Mouse (Mus musculus) adrenal gland (tissue): Measurements from ENCODE around the gene Cux2.

ENCODE experiments used
- intact Hi-C: fragments of 180-260 bp; cut with DNase I; formaldehyde crosslinking; loops from one replicate; pipeline ENCODE4 v1.15.1; 2025

Gene Cux2

GRCm38 (mm10) chr5:121967520-121967919, 82.4 kb downstream of the Cux2 start:
- intact Hi-C loops = no loop called here

- intact Hi-C loops = no loop called here
Observed at GRCm38 (mm10) chr5:121966940-121967339, 83.0 kb downstream of the Cux2 start.

- intact Hi-C loops = no loop called here
Observed at GRCm38 (mm10) chr5:121962974-121963373, 86.9 kb downstream of the Cux2 start.

- intact Hi-C loops = no loop called here
Observed at GRCm38 (mm10) chr5:121962359-121962758, 87.5 kb downstream of the Cux2 start.

GRCm38 (mm10) chr5:121961256-121961655, 88.6 kb downstream of the Cux2 start:
- intact Hi-C loops = no loop called here

- intact Hi-C loops = no loop called here
Observed at GRCm38 (mm10) chr5:121959688-121960087, 90.2 kb downstream of the Cux2 start.

GRCm38 (mm10) chr5:121958551-121958950, 91.4 kb downstream of the Cux2 start:
- intact Hi-C loops = no loop called here

GRCm38 (mm10) chr5:121955806-121956205, 94.1 kb downstream of the Cux2 start:
- intact Hi-C loops = no loop called here

- intact Hi-C loops = no loop called here
Observed at GRCm38 (mm10) chr5:121950175-121950574, 99.7 kb downstream of the Cux2 start.

- intact Hi-C loops = loop anchor here (5.0 to 10.0 kb wide), 2 partner anchors 48 to 106 kb away; partner anchors contain the start of gene Cux2
Observed at GRCm38 (mm10) chr5:121949050-121949443, 100.9 kb downstream of the Cux2 start.

- intact Hi-C loops = loop anchor here (5.0 to 10.0 kb wide), 2 partner anchors 49 to 106 kb away; partner anchors contain the start of gene Cux2
Observed at GRCm38 (mm10) chr5:121948302-121949049, 101.4 kb downstream of the Cux2 start.

- intact Hi-C loops = loop anchor here (5.0 to 10.0 kb wide), 2 partner anchors 51 to 108 kb away; partner anchors contain the start of gene Cux2
Observed at GRCm38 (mm10) chr5:121946657-121947245, 103.2 kb downstream of the Cux2 start.

- intact Hi-C loops = loop anchor here (2.0 to 10.0 kb wide), 3 partner anchors 51 to 143 kb away; partner anchors contain the start of gene Cux2
Observed at GRCm38 (mm10) chr5:121945819-121946218, 104.1 kb downstream of the Cux2 start.

GRCm38 (mm10) chr5:121944021-121944790, 105.7 kb downstream of the Cux2 start:
- intact Hi-C loops = loop anchor here (2.0 to 10.0 kb wide), 3 partner anchors 62 to 145 kb away; partner anchors contain the start of gene Cux2

GRCm38 (mm10) chr5:121943472-121943871, 106.4 kb downstream of the Cux2 start:
- intact Hi-C loops = loop anchor here (5.0 to 10.0 kb wide), 2 partner anchors 61 to 111 kb away; partner anchors contain the start of gene Cux2

- intact Hi-C loops = no loop called here
Observed at GRCm38 (mm10) chr5:121938065-121938849, 111.6 kb downstream of the Cux2 start.

GRCm38 (mm10) chr5:121930261-121930660, 119.6 kb downstream of the Cux2 start:
- intact Hi-C loops = no loop called here

- intact Hi-C loops = no loop called here
Observed at GRCm38 (mm10) chr5:121928362-121929000, 121.4 kb downstream of the Cux2 start.

GRCm38 (mm10) chr5:121926543-121926814, 123.4 kb downstream of the Cux2 start:
- intact Hi-C loops = no loop called here

GRCm38 (mm10) chr5:121925751-121926542, 124.0 kb downstream of the Cux2 start:
- intact Hi-C loops = no loop called here
